Mouse (Mus musculus) heart, postnatal 0 days (tissue): ENCODE measurements around the gene Sla2.

Experiments used
- CTCF ChIP-seq: IDR thresholded peaks from 2 replicates; pipeline ENCODE4 v1.5.1; 2016; ENCODE audit warnings: antibody characterized with exemption, control low read depth, low read depth
- EP300 ChIP-seq: IDR thresholded peaks from 2 replicates; pipeline ENCODE4 v1.6.1; 2016; ENCODE audit warnings: antibody characterized with exemption, low read depth

- TF ChIP-seq CTCF: no peak
- TF ChIP-seq EP300: no peak
These were observed 9.5 kb upstream of the Sla2 start for GRCm38 (mm10) chr2:156896384-156896914.
